Mouse (Mus musculus) liver, embryonic 14.5 days (tissue): ENCODE measurements around the gene Gm20489.

Experiments used
- CTCF ChIP-seq: IDR thresholded peaks from 2 replicates; pipeline ENCODE4 v1.5.1; 2016; ENCODE audit warnings: antibody characterized with exemption, low read depth, control low read depth
- EP300 ChIP-seq: IDR thresholded peaks from 2 replicates; pipeline ENCODE4 v1.6.1; 2016; ENCODE audit warnings: antibody characterized with exemption, low read depth

GRCm38 (mm10) chrX:101289037-101289436 lies 20.2 kb upstream of the Gm20489 start:
- TF ChIP-seq CTCF, result no peak
- no peak for TF ChIP-seq EP300
